Mouse (Mus musculus): ENCODE results near the gene Nfic. TPM values are rescaled to one million over a fixed set of nuclear protein-coding genes. Genes with fewer than 3 reads are reported as not detected.

Gene Nfic
- polyA plus RNA-seq, 1 experiment from 2014 or later, result 19.7 TPM

- Histone ChIP-seq H3K4me1 (peaks cover 27% of the 10 kb centered on the region), H3K4me3 (no peak overlapping the region), H3K36me3 (peaks cover 19% of the 10 kb centered on the region), H3K9ac (replicated peaks) (no peak overlapping the region), H3K4me2 (replicated peaks) (no peak overlapping the region), H3K9me3 (no peaks in the 10 kb centered on the region), H3K27ac (replicated peaks) (no peak overlapping the region), H3K27me3 (peaks cover 7% of the 10 kb centered on the region; the same call in 1 of the 2 replicates)
- no peak for ATAC-seq (ENCODE audit: low FRiP score, low read depth)
- WGBS, result 88% methylated on average over 6 of the region's 6 CpGs
Measured at GRCm38 (mm10) chr10:81392270-81392669, 63.2 kb downstream of the Nfic start.

GRCm38 (mm10) chr10:81390678-81390965, 64.8 kb downstream of the Nfic start:
- 94% methylated on average over 13 of the region's 13 CpGs for WGBS
- no peak for ATAC-seq (ENCODE audit: low FRiP score, low read depth)

GRCm38 (mm10) chr10:81389801-81390677, 65.4 kb downstream of the Nfic start:
- 57% methylated on average over 23 of the region's 23 CpGs for WGBS
- H3K4me3 ChIP-seq, result no peak overlapping the region
- peaks cover 7% of the 10 kb centered on the region; the same call in 1 of the 2 replicates for H3K27me3 ChIP-seq
- no peak overlapping the region for H3K27ac ChIP-seq (replicated peaks)
- ATAC-seq (ENCODE audit: low FRiP score, low read depth), result peak; percentile 62; the same call in 1 of the 2 replicates
- no peak overlapping the region for H3K9ac ChIP-seq (replicated peaks)
- peaks cover 34% of the 10 kb centered on the region for H3K36me3 ChIP-seq
- H3K9me3 ChIP-seq, result no peaks in the 10 kb centered on the region
- H3K4me1 ChIP-seq, result peaks cover 31% of the 10 kb centered on the region
- H3K4me2 ChIP-seq (replicated peaks), result no peak overlapping the region

More at GRCm38 (mm10) chr10:81390678-81390965, 64.8 kb downstream of the Nfic start:
- Histone ChIP-seq H3K9me3 (no peaks in the 10 kb centered on the region), H3K4me1 (peaks cover 25% of the 10 kb centered on the region), H3K36me3 (peaks cover 34% of the 10 kb centered on the region), H3K4me3 (no peak overlapping the region), H3K27ac (replicated peaks) (no peak overlapping the region), H3K9ac (replicated peaks) (no peak overlapping the region), H3K27me3 (peaks cover 7% of the 10 kb centered on the region; the same call in 1 of the 2 replicates), H3K4me2 (replicated peaks) (no peak overlapping the region)

- no peaks in the 10 kb centered on the region for H3K9me3 ChIP-seq
- no peak overlapping the region for H3K4me3 ChIP-seq
- no peak overlapping the region for H3K4me2 ChIP-seq (replicated peaks)
- 59% methylated on average over 3 of the region's 3 CpGs for WGBS
- peaks cover 34% of the 10 kb centered on the region for H3K36me3 ChIP-seq
- peaks cover 34% of the 10 kb centered on the region for H3K4me1 ChIP-seq
- peaks cover under 1% of the 10 kb centered on the region; the same call in 1 of the 2 replicates for H3K27me3 ChIP-seq
- H3K27ac ChIP-seq (replicated peaks), result 0 out of 2 replicates have a peak overlapping the region, but pooled peaks have one; percentile 46
- no peak for ATAC-seq (ENCODE audit: low FRiP score, low read depth)
- no peak overlapping the region for H3K9ac ChIP-seq (replicated peaks)
Measured at GRCm38 (mm10) chr10:81389373-81389772, 66.1 kb downstream of the Nfic start.

- H3K27ac ChIP-seq (replicated peaks), result 0 out of 2 replicates have a peak within 1 kb of the TSS, but pooled peaks have one; percentile 46
- no peak within 1 kb of the TSS for H3K4me2 ChIP-seq (replicated peaks)
- no peaks in the 10 kb centered on the region for H3K9me3 ChIP-seq
- no peaks in the 10 kb centered on the region; the same call in 1 of the 2 replicates for H3K27me3 ChIP-seq
- peaks cover 29% of the 10 kb centered on the region for H3K4me1 ChIP-seq
- H3K36me3 ChIP-seq, result peaks cover 34% of the 10 kb centered on the region
- no peak within 1 kb of the TSS for H3K4me3 ChIP-seq
- WGBS, result 90% methylated on average over 5 of the region's 5 CpGs
- ATAC-seq (ENCODE audit: low FRiP score, low read depth), result no peak
- no peak within 1 kb of the TSS for H3K9ac ChIP-seq (replicated peaks)
Measured at GRCm38 (mm10) chr10:81388505-81389055, 66.9 kb downstream of the Nfic start, which contains the start of gene Gm48552. Gene Gm48552 (plus strand): TSS chr10:81389005.

- Histone ChIP-seq H3K27me3 (no peaks in the 10 kb centered on the region; the same call in 1 of the 2 replicates), H3K4me2 (replicated peaks) (no peak overlapping the region), H3K9me3 (no peaks in the 10 kb centered on the region), H3K9ac (replicated peaks) (no peak overlapping the region), H3K27ac (replicated peaks) (no peak overlapping the region), H3K4me1 (peaks cover 21% of the 10 kb centered on the region), H3K36me3 (peaks cover 34% of the 10 kb centered on the region), H3K4me3 (no peak overlapping the region)
- no peak for ATAC-seq (ENCODE audit: low FRiP score, low read depth)
- WGBS, result 93% methylated on average over 20 of the region's 20 CpGs
Measured at GRCm38 (mm10) chr10:81387716-81388115, 67.7 kb downstream of the Nfic start.

- H3K27me3 ChIP-seq, result no peaks in the 10 kb centered on the region
- H3K36me3 ChIP-seq, result peaks cover 34% of the 10 kb centered on the region
- no peaks in the 10 kb centered on the region for H3K9me3 ChIP-seq
- WGBS, result 81% methylated on average over 22 of the region's 22 CpGs
- peak overlapping the region; percentile 83; the same call in 1 of the 2 replicates for H3K9ac ChIP-seq (replicated peaks)
- H3K27ac ChIP-seq (replicated peaks), result no peak overlapping the region
- peak overlapping the region; percentile 87 for H3K4me2 ChIP-seq (replicated peaks)
- H3K4me3 ChIP-seq, result peak overlapping the region; percentile 65
- peaks cover 24% of the 10 kb centered on the region for H3K4me1 ChIP-seq
- ATAC-seq (ENCODE audit: low FRiP score, low read depth), result no peak
Measured at GRCm38 (mm10) chr10:81385603-81386306, 69.7 kb downstream of the Nfic start.

- Histone ChIP-seq H3K9me3 (no peaks in the 10 kb centered on the region), H3K4me2 (replicated peaks) (peak overlapping the region; percentile 87), H3K36me3 (peaks cover 34% of the 10 kb centered on the region), H3K4me3 (peak overlapping the region; percentile 65), H3K4me1 (peaks cover 18% of the 10 kb centered on the region), H3K9ac (replicated peaks) (peak overlapping the region; percentile 83), H3K27ac (replicated peaks) (peak overlapping the region; percentile 78), H3K27me3 (no peaks in the 10 kb centered on the region)
- ATAC-seq (ENCODE audit: low FRiP score, low read depth), result peak; percentile 20; the same call in 1 of the 2 replicates
- WGBS, result under 1% methylated on average over 19 of the region's 19 CpGs
Measured at GRCm38 (mm10) chr10:81384605-81384982, 70.8 kb downstream of the Nfic start.

GRCm38 (mm10) chr10:81383802-81384604, 71.4 kb downstream of the Nfic start, which contains the start of the genes Dohh and Gm48551:
Gene Dohh (plus strand): TSS chr10:81384428.
Gene Gm48551 (plus strand): TSS chr10:81384466.
- H3K27me3 ChIP-seq, result no peaks in the 10 kb centered on the region

GRCm38 (mm10) chr10:81382039-81382438, 73.4 kb downstream of the Nfic start:
- Histone ChIP-seq H3K4me1 (peaks cover 30% of the 10 kb centered on the region), H3K36me3 (peaks cover 13% of the 10 kb centered on the region), H3K9me3 (no peaks in the 10 kb centered on the region), H3K4me2 (replicated peaks) (no peak overlapping the region), H3K27me3 (no peaks in the 10 kb centered on the region), H3K4me3 (no peak overlapping the region), H3K9ac (replicated peaks) (no peak overlapping the region), H3K27ac (replicated peaks) (no peak overlapping the region)
- no peak for ATAC-seq (ENCODE audit: low FRiP score, low read depth)
- 88% methylated on average over 5 of the region's 5 CpGs for WGBS

More at GRCm38 (mm10) chr10:81383802-81384604, 71.4 kb downstream of the Nfic start, which contains the start of the genes Dohh and Gm48551:
- ATAC-seq (ENCODE audit: low FRiP score, low read depth), result peak; percentile 95
- H3K4me1 ChIP-seq, result peaks cover 20% of the 10 kb centered on the region
- H3K36me3 ChIP-seq, result peaks cover 32% of the 10 kb centered on the region
- 10% methylated on average over 54 of the region's 54 CpGs for WGBS
- H3K4me3 ChIP-seq, result peak within 1 kb of the TSS; percentile 65
- peak within 1 kb of the TSS; percentile 83 for H3K9ac ChIP-seq (replicated peaks)
- no peaks in the 10 kb centered on the region for H3K9me3 ChIP-seq
- H3K4me2 ChIP-seq (replicated peaks), result peak within 1 kb of the TSS; percentile 87
- H3K27ac ChIP-seq (replicated peaks), result peak within 1 kb of the TSS; percentile 78

- no peak overlapping the region for H3K4me2 ChIP-seq (replicated peaks)
- H3K27ac ChIP-seq (replicated peaks), result no peak overlapping the region
- peaks cover 35% of the 10 kb centered on the region for H3K4me1 ChIP-seq
- peaks cover 12% of the 10 kb centered on the region; the same call in 1 of the 2 replicates for H3K36me3 ChIP-seq
- H3K4me3 ChIP-seq, result no peak overlapping the region
- H3K9me3 ChIP-seq, result no peaks in the 10 kb centered on the region
- WGBS, result 94% methylated on average over 6 of the region's 6 CpGs
- no peak for ATAC-seq (ENCODE audit: low FRiP score, low read depth)
- no peak overlapping the region for H3K9ac ChIP-seq (replicated peaks)
- H3K27me3 ChIP-seq, result no peaks in the 10 kb centered on the region
Measured at GRCm38 (mm10) chr10:81379809-81380378, 75.5 kb downstream of the Nfic start.

Data from midbrain, embryonic 12.5 days (tissue).